Mouse (Mus musculus) midbrain, postnatal 0 days (tissue): ENCODE measurements around the gene Col4a1. TPM values are rescaled to one million over a fixed set of nuclear protein-coding genes. Genes with fewer than 3 reads are reported as not detected.

Source experiments
- ATAC-seq: fragments of 200-750 bp; cut with Nextera tagmentation; 2 replicates; pipeline ENCODE4 v1.8.0; 2017; ENCODE audit warnings: moderate number of reproducible peaks, mild to moderate bottlenecking, moderate TSS enrichment, moderate library complexity; ENCODE audit not compliant: low FRiP score
- DNase-seq: peaks from one replicate; pipeline ENCODE4 v3.0.0-alpha.2; 2015; ENCODE audit warnings: low spot score
- H3K27ac ChIP-seq: fragments of 300-500 bp; sonication (generic); 2 replicates; pipeline ENCODE4 v1.5.1; 2014; ENCODE audit warnings: low read depth, mild to moderate bottlenecking, low read length, mixed read lengths
- H3K27me3 ChIP-seq: fragments of 300-500 bp; sonication (generic); 2 replicates; pipeline ENCODE4 v1.6.1; 2014; ENCODE audit warnings: low read length, control low read depth, mixed read lengths; ENCODE audit not compliant: insufficient read depth
- H3K36me3 ChIP-seq: fragments of 300-500 bp; sonication (generic); 2 replicates; pipeline ENCODE4 v1.6.1; 2014; ENCODE audit warnings: low read length, control low read depth, mixed read lengths; ENCODE audit not compliant: insufficient read depth
- H3K4me1 ChIP-seq: fragments of 300-500 bp; sonication (generic); 2 replicates; pipeline ENCODE4 v1.6.1; 2014; ENCODE audit warnings: mild to moderate bottlenecking, control low read depth, antibody characterized with exemption, low read length, mixed read lengths; ENCODE audit not compliant: insufficient read depth
- H3K4me2 ChIP-seq: fragments of 300-500 bp; sonication (generic); 2 replicates; pipeline ENCODE4 v1.6.1; 2014; ENCODE audit warnings: low read depth, mild to moderate bottlenecking, low read length, mixed read lengths; ENCODE audit not compliant: poor library complexity, severe bottlenecking
- H3K4me3 ChIP-seq: fragments of 300-500 bp; sonication (generic); 2 replicates; pipeline ENCODE4 v1.5.1; 2014; ENCODE audit warnings: low read depth, mild to moderate bottlenecking, low read length, moderate library complexity
- H3K9ac ChIP-seq: fragments of 300-500 bp; sonication (generic); replicated peaks from 2 replicates; pipeline ENCODE4 v1.6.1; 2014; ENCODE audit warnings: mild to moderate bottlenecking, low read length, moderate library complexity, mixed read lengths; ENCODE audit not compliant: poor library complexity, severe bottlenecking
- H3K9me3 ChIP-seq: fragments of 300-500 bp; sonication (generic); 2 replicates; pipeline ENCODE4 v1.6.1; 2016; ENCODE audit warnings: low read length, control low read depth
- CTCF ChIP-seq: IDR thresholded peaks from 2 replicates; pipeline ENCODE4 v1.5.1; 2016; ENCODE audit warnings: antibody characterized with exemption, mild to moderate bottlenecking
- WGBS: fragments of 180-500 bp; shearing (Covaris S2); extraction: QIAGEN DNeasy Blood & Tissue Kit; methylation state at CpG from one replicate; pipeline ENCODE4 v1.1.7; 2014; 5-methylcytosine and 5-hydroxymethylcytosine counted together
- polyA plus RNA-seq: library from polyadenylated mRNA; unstranded; fragments of >200 nt; fragmentation: Nextera tagmentation; extraction: Ambion mirVana; gene quantifications from 2 replicates; pipeline ENCODE4 v1.2.1, GENCODE M21; 2015
- total RNA-seq: library from RNA; depleted of rRNA; stranded (reverse); fragments of >200 nt; gene quantifications from 2 replicates; pipeline ENCODE4 v1.2.3, GENCODE M21; 2014

Col4a1 gene
- total and polyA plus RNA-seq, 2 experiments from 2014 or later = 45.2 to 219 TPM

GRCm38 (mm10) chr8:11187581-11188271 is 124.9 kb downstream of the Col4a1 start:
- Histone ChIP-seq H3K4me2 (peak overlapping the region; percentile 93), H3K27ac (no peak overlapping the region), H3K4me3 (peak overlapping the region; percentile 44), H3K27me3 (no peaks in the 10 kb centered on the region; the same call in 1 of the 2 replicates), H3K4me1 (no peaks in the 10 kb centered on the region), H3K9me3 (no peaks in the 10 kb centered on the region), H3K9ac (peak overlapping the region; percentile 36; the same call in 1 of the 2 replicates), H3K36me3 (no peaks in the 10 kb centered on the region)
- ATAC-seq (peak; percentile 53), DNase-seq (peak; percentile 88)
- peak; percentile 97 for TF ChIP-seq CTCF
- WGBS = under 1% methylated on average over 46 of the region's 46 CpGs

- no peaks in the 10 kb centered on the region for H3K36me3 ChIP-seq
- no peak for ATAC-seq
- no peak overlapping the region for H3K27ac ChIP-seq
- H3K27me3 ChIP-seq = no peaks in the 10 kb centered on the region; the same call in 1 of the 2 replicates
- TF ChIP-seq CTCF = no peak
- no peaks in the 10 kb centered on the region for H3K9me3 ChIP-seq
- no peak overlapping the region for H3K9ac ChIP-seq
- no peaks in the 10 kb centered on the region for H3K4me1 ChIP-seq
- DNase-seq = no peak
- H3K4me2 ChIP-seq = no peak overlapping the region
- no peak overlapping the region for H3K4me3 ChIP-seq
- 70% methylated on average over 4 of the region's 4 CpGs for WGBS
Measured at GRCm38 (mm10) chr8:11186456-11186855, 126.2 kb downstream of the Col4a1 start.

GRCm38 (mm10) chr8:11185672-11186071 is 127.0 kb downstream of the Col4a1 start:
- Histone ChIP-seq H3K9ac (no peak overlapping the region), H3K27me3 (no peaks in the 10 kb centered on the region; the same call in 1 of the 2 replicates), H3K4me3 (no peak overlapping the region), H3K36me3 (no peaks in the 10 kb centered on the region), H3K27ac (no peak overlapping the region), H3K9me3 (no peaks in the 10 kb centered on the region), H3K4me1 (no peaks in the 10 kb centered on the region), H3K4me2 (no peak overlapping the region)
- ATAC-seq (no peak), DNase-seq (no peak)
- WGBS = 100% methylated on average over 2 of the region's 2 CpGs
- TF ChIP-seq CTCF = no peak

- no peak overlapping the region for H3K4me3 ChIP-seq
- H3K36me3 ChIP-seq = no peaks in the 10 kb centered on the region
- H3K4me1 ChIP-seq = no peaks in the 10 kb centered on the region
- no peak overlapping the region for H3K9ac ChIP-seq
- no peak for ATAC-seq
- no peak for TF ChIP-seq CTCF
- H3K4me2 ChIP-seq = no peak overlapping the region
- 72% methylated on average over 9 of the region's 9 CpGs for WGBS
- no peaks in the 10 kb centered on the region; the same call in 1 of the 2 replicates for H3K27me3 ChIP-seq
- DNase-seq = peak; percentile 40
- no peaks in the 10 kb centered on the region for H3K9me3 ChIP-seq
- no peak overlapping the region for H3K27ac ChIP-seq
Measured at GRCm38 (mm10) chr8:11183611-11184031, 129.0 kb downstream of the Col4a1 start.

GRCm38 (mm10) chr8:11182606-11183005 is 130.0 kb downstream of the Col4a1 start:
- DNase-seq (no peak), ATAC-seq (no peak)
- Histone ChIP-seq H3K4me1 (no peaks in the 10 kb centered on the region), H3K9me3 (no peaks in the 10 kb centered on the region), H3K27me3 (no peaks in the 10 kb centered on the region), H3K4me3 (no peak overlapping the region), H3K27ac (no peak overlapping the region), H3K36me3 (no peaks in the 10 kb centered on the region), H3K9ac (no peak overlapping the region), H3K4me2 (no peak overlapping the region)
- no peak for TF ChIP-seq CTCF
- 77% methylated on average over 12 of the region's 12 CpGs for WGBS

- Histone ChIP-seq H3K27me3 (no peaks in the 10 kb centered on the region), H3K36me3 (no peaks in the 10 kb centered on the region), H3K9me3 (no peaks in the 10 kb centered on the region), H3K4me3 (no peak overlapping the region), H3K27ac (no peak overlapping the region), H3K4me2 (no peak overlapping the region), H3K9ac (no peak overlapping the region), H3K4me1 (no peaks in the 10 kb centered on the region)
- no peak for TF ChIP-seq CTCF
- DNase-seq = no peak
- 77% methylated on average over 4 of the region's 4 CpGs for WGBS
- no peak for ATAC-seq
Measured at GRCm38 (mm10) chr8:11182148-11182484, 130.5 kb downstream of the Col4a1 start.
